Mouse (Mus musculus): ENCODE measurements around the gene 3110009E18Rik. TPM values are rescaled to one million over a fixed set of nuclear protein-coding genes. Genes with fewer than 3 reads are reported as not detected.

The 3110009E18Rik gene
- total RNA-seq, 2 experiments from 2014 or later, result 6.5 TPM; not detected in 1

GRCm38 (mm10) chr1:120135934-120136786 is 15.2 kb downstream of the 3110009E18Rik start:
- ATAC-seq (replicated peaks; ENCODE audit: low FRiP score, poor library complexity, severe bottlenecking), result no peak

- no peak for ATAC-seq (replicated peaks; ENCODE audit: low FRiP score, poor library complexity, severe bottlenecking)
Observed at GRCm38 (mm10) chr1:120138923-120139540, 18.0 kb downstream of the 3110009E18Rik start.

- ATAC-seq (replicated peaks; ENCODE audit: low FRiP score, poor library complexity, severe bottlenecking), result no peak
Observed at GRCm38 (mm10) chr1:120140144-120140693, 19.2 kb downstream of the 3110009E18Rik start.

GRCm38 (mm10) chr1:120142551-120142950 is 21.6 kb downstream of the 3110009E18Rik start:
- no peak for ATAC-seq (replicated peaks; ENCODE audit: low FRiP score, poor library complexity, severe bottlenecking)

GRCm38 (mm10) chr1:120145527-120146216 is 24.7 kb downstream of the 3110009E18Rik start:
- ATAC-seq (replicated peaks; ENCODE audit: low FRiP score, poor library complexity, severe bottlenecking), result no peak

GRCm38 (mm10) chr1:120146994-120147393 is 26.0 kb downstream of the 3110009E18Rik start:
- no peak for ATAC-seq (replicated peaks; ENCODE audit: low FRiP score, poor library complexity, severe bottlenecking)

GRCm38 (mm10) chr1:120154232-120154631 is 33.2 kb downstream of the 3110009E18Rik start:
- ATAC-seq (replicated peaks; ENCODE audit: low FRiP score, poor library complexity, severe bottlenecking), result no peak

- 0 out of 2 replicates have a peak, but pooled peaks have one; percentile 37 for ATAC-seq (replicated peaks; ENCODE audit: low FRiP score, poor library complexity, severe bottlenecking)
Observed at GRCm38 (mm10) chr1:120155325-120155724, 34.3 kb downstream of the 3110009E18Rik start.

- no peak for ATAC-seq (replicated peaks; ENCODE audit: low FRiP score, poor library complexity, severe bottlenecking)
Observed at GRCm38 (mm10) chr1:120158474-120159127, 37.6 kb downstream of the 3110009E18Rik start.

- no peak for ATAC-seq (replicated peaks; ENCODE audit: low FRiP score, poor library complexity, severe bottlenecking)
Observed at GRCm38 (mm10) chr1:120161502-120161901, 40.5 kb downstream of the 3110009E18Rik start.

GRCm38 (mm10) chr1:120162616-120163015 is 41.6 kb downstream of the 3110009E18Rik start:
- no peak for ATAC-seq (replicated peaks; ENCODE audit: low FRiP score, poor library complexity, severe bottlenecking)

GRCm38 (mm10) chr1:120168016-120168415 is 47.0 kb downstream of the 3110009E18Rik start:
- ATAC-seq (replicated peaks; ENCODE audit: low FRiP score, poor library complexity, severe bottlenecking), result no peak

- ATAC-seq (replicated peaks; ENCODE audit: low FRiP score, poor library complexity, severe bottlenecking), result no peak
Observed at GRCm38 (mm10) chr1:120168674-120169073, 47.7 kb downstream of the 3110009E18Rik start.

GRCm38 (mm10) chr1:120170307-120170706 is 49.3 kb downstream of the 3110009E18Rik start:
- no peak for ATAC-seq (replicated peaks; ENCODE audit: low FRiP score, poor library complexity, severe bottlenecking)

GRCm38 (mm10) chr1:120171819-120172521 is 51.0 kb downstream of the 3110009E18Rik start:
- no peak for ATAC-seq (replicated peaks; ENCODE audit: low FRiP score, poor library complexity, severe bottlenecking)

GRCm38 (mm10) chr1:120174991-120175390 is 54.0 kb downstream of the 3110009E18Rik start:
- no peak for ATAC-seq (replicated peaks; ENCODE audit: low FRiP score, poor library complexity, severe bottlenecking)

GRCm38 (mm10) chr1:120176313-120176712 is 55.3 kb downstream of the 3110009E18Rik start:
- no peak for ATAC-seq (replicated peaks; ENCODE audit: low FRiP score, poor library complexity, severe bottlenecking)

- no peak for ATAC-seq (replicated peaks; ENCODE audit: low FRiP score, poor library complexity, severe bottlenecking)
Observed at GRCm38 (mm10) chr1:120177141-120177540, 56.2 kb downstream of the 3110009E18Rik start.

GRCm38 (mm10) chr1:120186204-120186603 is 65.2 kb downstream of the 3110009E18Rik start:
- ATAC-seq (replicated peaks; ENCODE audit: low FRiP score, poor library complexity, severe bottlenecking), result no peak

Data from erythroblast, adult 5-6 weeks (primary cell).